Mouse (Mus musculus) embryonic fibroblast, embryonic 13.5 days (primary cell): ENCODE measurements around the gene Exoc7. TPM values are rescaled to one million over a fixed set of nuclear protein-coding genes. Genes with fewer than 3 reads are reported as not detected.

ENCODE experiments used
- H3K27ac ChIP-seq: 2 replicates; pipeline ENCODE4 v1.5.1; 2012; ENCODE audit warnings: low read length, control low read depth, inconsistent platforms; ENCODE audit not compliant: insufficient read depth
- H3K4me1 ChIP-seq: 2 replicates; pipeline ENCODE4 v1.6.1; 2011; ENCODE audit warnings: low read length; ENCODE audit not compliant: control insufficient read depth, insufficient read depth
- H3K4me3 ChIP-seq: 2 replicates; pipeline ENCODE4 v1.5.1; 2011; ENCODE audit warnings: mild to moderate bottlenecking, control low read depth, low read length; ENCODE audit not compliant: insufficient read depth
- CTCF ChIP-seq: IDR thresholded peaks from 2 replicates; pipeline ENCODE4 v1.5.1; 2011; ENCODE audit warnings: mild to moderate bottlenecking, control low read depth, low read length, moderate library complexity, borderline replicate concordance; ENCODE audit not compliant: insufficient read depth
- POLR2A ChIP-seq: IDR thresholded peaks from 2 replicates; pipeline ENCODE4 v1.6.1; 2011; ENCODE audit warnings: low read depth, mild to moderate bottlenecking, control low read depth, low read length, moderate library complexity
- polyA plus RNA-seq: library from polyadenylated mRNA; stranded (reverse); fragments of >200 nt; gene quantifications from 2 replicates; pipeline ENCODE4 v1.2.4, GENCODE M21; 2011; ENCODE audit warnings: low read depth; ENCODE audit not compliant: missing spikeins, insufficient read length

Exoc7 gene
- polyA plus RNA-seq, 1 experiment, result 60.1 TPM

DNA sequence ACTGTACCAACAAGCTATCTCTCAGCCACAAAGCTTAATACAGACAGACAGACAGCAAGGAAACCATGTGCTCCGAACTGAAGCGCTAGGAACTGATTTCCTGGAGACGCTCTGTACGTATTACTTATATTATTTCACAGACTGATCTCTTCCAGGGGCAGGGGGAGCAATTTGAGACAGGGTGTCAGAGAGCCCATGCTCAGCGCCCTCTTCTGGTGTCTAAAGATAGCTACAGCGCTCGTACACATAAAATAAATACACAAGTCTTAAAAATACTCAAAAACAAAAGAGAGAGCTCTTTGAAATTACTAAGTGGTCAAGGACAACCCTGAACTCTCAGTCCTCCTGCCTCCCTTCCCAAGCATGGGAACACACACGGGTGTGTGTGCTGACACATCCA is 39.4 kb downstream of the Exoc7 start:
- TF ChIP-seq POLR2A, result no peak
- no peak for TF ChIP-seq CTCF
- H3K27ac ChIP-seq, result no peak overlapping the region
- no peak overlapping the region for H3K4me3 ChIP-seq
- peaks cover 7% of the 10 kb centered on the region; the same call in 1 of the 2 replicates for H3K4me1 ChIP-seq

- H3K4me1 ChIP-seq, result no peaks in the 10 kb centered on the region
- no peak overlapping the region for H3K4me3 ChIP-seq
- no peak overlapping the region for H3K27ac ChIP-seq
- TF ChIP-seq CTCF, result no peak
- TF ChIP-seq POLR2A, result no peak
Observed at GRCm38 (mm10) chr11:116265850-116266249, 41.2 kb downstream of the Exoc7 start.

GRCm38 (mm10) chr11:116265352-116265751 is 41.7 kb downstream of the Exoc7 start:
- no peak overlapping the region for H3K4me3 ChIP-seq
- TF ChIP-seq CTCF (no peak), POLR2A (no peak)
- no peaks in the 10 kb centered on the region for H3K4me1 ChIP-seq
- no peak overlapping the region for H3K27ac ChIP-seq

DNA sequence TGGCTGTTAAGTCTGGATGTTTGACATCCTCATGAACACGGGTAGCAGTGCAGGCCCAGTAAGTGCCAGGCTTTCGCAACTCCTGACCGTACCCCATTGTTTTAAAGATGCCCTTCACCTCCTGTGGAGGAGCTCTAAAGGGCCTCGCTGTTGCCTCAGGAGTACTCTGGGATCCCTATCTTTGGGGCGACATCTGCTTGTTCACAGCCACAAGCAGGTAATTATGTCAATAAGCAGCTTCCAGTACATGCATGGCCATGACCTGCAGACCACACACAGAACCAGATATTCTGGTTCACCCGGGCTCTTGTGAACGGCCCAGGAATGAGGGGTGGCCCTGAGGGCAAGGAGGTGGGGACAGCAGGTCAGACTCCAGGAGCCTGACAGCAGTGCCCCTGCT is 46.8 kb downstream of the Exoc7 start:
- peaks cover 11% of the 10 kb centered on the region for H3K4me1 ChIP-seq
- H3K4me3 ChIP-seq, result no peak overlapping the region
- no peak overlapping the region for H3K27ac ChIP-seq
- no peak for TF ChIP-seq POLR2A
- no peak for TF ChIP-seq CTCF

- H3K27ac ChIP-seq, result no peak overlapping the region
- TF ChIP-seq CTCF, result no peak
- TF ChIP-seq POLR2A, result no peak
- H3K4me3 ChIP-seq, result no peak overlapping the region
- H3K4me1 ChIP-seq, result peaks cover 17% of the 10 kb centered on the region
Observed at GRCm38 (mm10) chr11:116259461-116259860, 47.6 kb downstream of the Exoc7 start.

- Histone ChIP-seq H3K4me1 (peaks cover 17% of the 10 kb centered on the region), H3K27ac (peak overlapping the region; percentile 43; the same call in 1 of the 2 replicates)
- TF ChIP-seq POLR2A (no peak), CTCF (no peak)
Observed at GRCm38 (mm10) chr11:116255982-116256675, 50.9 kb downstream of the Exoc7 start.

GRCm38 (mm10) chr11:116255090-116255981 is 51.7 kb downstream of the Exoc7 start:
- Histone ChIP-seq H3K27ac (0 out of 2 replicates have a peak overlapping the region, but pooled peaks have one; percentile 43), H3K4me1 (peaks cover 17% of the 10 kb centered on the region), H3K4me3 (no peak overlapping the region)
- TF ChIP-seq POLR2A (no peak), CTCF (no peak)

More at GRCm38 (mm10) chr11:116255982-116256675, 50.9 kb downstream of the Exoc7 start:
- no peak overlapping the region for H3K4me3 ChIP-seq

DNA sequence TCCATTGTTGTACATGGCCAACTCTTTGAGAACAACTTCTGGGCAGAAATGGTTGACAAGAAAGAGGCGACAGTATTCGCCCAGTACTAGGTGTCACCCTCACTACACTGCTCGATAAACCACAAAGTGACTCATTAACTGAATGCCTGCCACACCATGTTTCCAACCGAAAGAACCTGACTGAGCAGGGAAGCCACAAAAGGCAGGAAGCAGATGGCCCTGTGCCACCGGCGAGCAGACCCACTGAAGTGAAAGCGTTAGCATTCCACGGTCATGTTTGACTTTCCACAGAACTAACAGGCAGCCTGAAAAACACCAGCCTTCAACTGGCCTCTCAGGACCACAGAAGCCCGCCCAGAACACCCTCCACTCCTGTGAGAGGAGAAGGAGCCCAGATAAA is 52.4 kb downstream of the Exoc7 start:
- no peak overlapping the region for H3K4me3 ChIP-seq
- no peak overlapping the region for H3K27ac ChIP-seq
- no peak for TF ChIP-seq POLR2A
- peaks cover 17% of the 10 kb centered on the region for H3K4me1 ChIP-seq

DNA sequence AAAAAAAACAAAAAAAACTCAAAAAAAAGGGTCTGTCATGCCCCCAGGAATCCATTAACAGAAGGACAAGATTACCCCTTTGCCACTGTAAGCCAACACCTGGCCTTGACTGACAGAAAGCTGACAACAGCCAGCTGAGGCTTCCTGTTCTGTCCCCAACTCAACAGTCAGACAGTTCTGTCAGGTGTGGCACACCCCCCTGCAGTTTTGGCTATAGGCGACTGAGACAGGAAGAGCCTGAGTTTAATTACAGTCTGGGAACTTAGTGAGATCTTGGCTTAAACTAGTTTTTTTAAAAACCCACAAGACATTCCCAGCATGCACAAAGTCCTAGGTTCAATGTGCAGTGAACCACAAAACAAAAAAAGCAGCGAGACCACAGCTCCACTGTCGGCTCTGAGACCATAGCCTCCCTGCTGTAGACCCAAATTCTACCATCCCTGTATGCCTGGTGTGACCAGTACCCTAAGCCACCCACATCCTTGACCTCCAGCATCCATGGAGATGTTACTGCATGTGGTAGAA is 53.9 kb downstream of the Exoc7 start:
- no peak overlapping the region for H3K4me3 ChIP-seq
- no peak overlapping the region for H3K27ac ChIP-seq
- peaks cover 17% of the 10 kb centered on the region for H3K4me1 ChIP-seq
- TF ChIP-seq CTCF (no peak), POLR2A (no peak)
